Mouse (Mus musculus) MEL (cell line): ENCODE data around the gene H2afy. TPM values are rescaled to one million over a fixed set of nuclear protein-coding genes. Genes with fewer than 3 reads are reported as not detected.

Experiments
- DNase-seq: peaks from one replicate; pipeline ENCODE4 v3.0.0; 2011; ENCODE audit warnings: low read depth, low spot score
- H3K27ac ChIP-seq: 2 replicates; pipeline ENCODE4 v1.5.1; 2012; ENCODE audit warnings: low read depth, mild to moderate bottlenecking, control low read depth, low read length, moderate library complexity; ENCODE audit not compliant: control insufficient read depth
- H3K27me3 ChIP-seq, 2 experiments: fragments of 150-350 bp in 1 of 2; sonication (generic) in 1 of 2; 2 replicates each; pipeline ENCODE4 v1.6.1; 2012; ENCODE audit warnings: low read length in 2 of 2, mild to moderate bottlenecking in 2 of 2, improper control_type of control experiment in 1 of 2, moderate library complexity in 1 of 2; ENCODE audit not compliant: insufficient read depth in 2 of 2, control insufficient read depth in 1 of 2
- H3K36me3 ChIP-seq, 2 experiments: 2 replicates each; pipeline ENCODE4 v1.6.1; 2012 to 2014; ENCODE audit warnings: low read length in 2 of 2, improper control_type of control experiment in 1 of 2, inconsistent platforms in 1 of 2, mild to moderate bottlenecking in 1 of 2; ENCODE audit not compliant: insufficient read depth in 2 of 2, control insufficient read depth in 1 of 2
- H3K4me1 ChIP-seq, 2 experiments: fragments of 150-350 bp in 1 of 2; sonication (generic) in 1 of 2; 2 replicates each; pipeline ENCODE4 v1.6.1; 2012; ENCODE audit warnings: low read length in 2 of 2, improper control_type of control experiment in 1 of 2, mild to moderate bottlenecking in 1 of 2; ENCODE audit not compliant: insufficient read depth in 2 of 2, control insufficient read depth in 1 of 2
- H3K4me3 ChIP-seq, 2 experiments: fragments of 150-350 bp in 1 of 2; sonication (generic) in 1 of 2; 2 replicates each; pipeline ENCODE4 v1.5.1; 2012; ENCODE audit warnings: low read depth in 2 of 2, low read length in 2 of 2, mild to moderate bottlenecking in 2 of 2, moderate library complexity in 2 of 2, control low read depth in 1 of 2, improper control_type of control experiment in 1 of 2; ENCODE audit not compliant: control insufficient read depth in 1 of 2, insufficient read depth in 1 of 2
- H3K79me2 ChIP-seq: 2 replicates; pipeline ENCODE4 v1.6.1; 2012; ENCODE audit warnings: mild to moderate bottlenecking, low read length, moderate library complexity; ENCODE audit not compliant: control insufficient read depth, poor library complexity, insufficient read depth
- H3K9ac ChIP-seq: 2 replicates; pipeline ENCODE4 v1.6.1; 2012; ENCODE audit warnings: low read depth, mild to moderate bottlenecking, control low read depth, low read length, moderate library complexity; ENCODE audit not compliant: control insufficient read depth, poor library complexity, severe bottlenecking
- H3K9me3 ChIP-seq: fragments of 150-350 bp; sonication (generic); replicated peaks from 2 replicates; pipeline ENCODE4 v1.6.1; 2012; ENCODE audit warnings: mild to moderate bottlenecking, low read length, improper control_type of control experiment, moderate library complexity; ENCODE audit not compliant: insufficient read depth
- CHD1 ChIP-seq: IDR thresholded peaks from 2 replicates; pipeline ENCODE4 v1.6.1; 2012; ENCODE audit warnings: low read depth, mild to moderate bottlenecking, inconsistent platforms, low read length, improper control_type of control experiment
- CTCF ChIP-seq, 3 experiments: IDR thresholded peaks in 2 of 3; conservative IDR thresholded peaks in 1 of 3; 2 replicates each; pipeline ENCODE4 v1.5.1; 2011 to 2012; ENCODE audit warnings: low read length in 3 of 3, low read depth in 2 of 3, mild to moderate bottlenecking in 2 of 3, improper control_type of control experiment in 1 of 3, inconsistent platforms in 1 of 3, mixed read lengths in 1 of 3, moderate library complexity in 1 of 3; ENCODE audit not compliant: control insufficient read depth in 1 of 3, insufficient read depth in 1 of 3, poor library complexity in 1 of 3, severe bottlenecking in 1 of 3
- ELF1 ChIP-seq: IDR thresholded peaks from 2 replicates; pipeline ENCODE4 v1.6.1; 2014; ENCODE audit warnings: low read depth, mild to moderate bottlenecking, inconsistent platforms, low read length, improper control_type of control experiment, moderate library complexity
- EP300 ChIP-seq, 2 experiments: IDR thresholded peaks; 2 replicates each; pipeline ENCODE4 v1.6.1; 2011; ENCODE audit warnings: improper control_type of control experiment in 2 of 2, low read length in 2 of 2, low read depth in 1 of 2, mild to moderate bottlenecking in 1 of 2
- ETS1 ChIP-seq: IDR thresholded peaks from 2 replicates; pipeline ENCODE4 v1.6.1; 2012; ENCODE audit warnings: low read depth, mild to moderate bottlenecking, inconsistent platforms, low read length, improper control_type of control experiment, moderate library complexity
- HCFC1 ChIP-seq: IDR thresholded peaks from 2 replicates; pipeline ENCODE4 v1.6.1; 2012; ENCODE audit warnings: low read depth, mild to moderate bottlenecking, inconsistent platforms, low read length, improper control_type of control experiment, moderate library complexity
- JUND ChIP-seq: IDR thresholded peaks from 2 replicates; pipeline ENCODE4 v1.6.1; 2011; ENCODE audit warnings: low read depth, mild to moderate bottlenecking, improper control_type of control experiment, low read length
- KAT2A ChIP-seq: conservative IDR thresholded peaks from 2 replicates; pipeline ENCODE4 v1.6.1; 2012; ENCODE audit warnings: low read depth, low read length, improper control_type of control experiment, inconsistent platforms
- MAFK ChIP-seq: IDR thresholded peaks from 2 replicates; pipeline ENCODE4 v1.6.1; 2011; ENCODE audit warnings: low read depth, mild to moderate bottlenecking, low read length, improper control_type of control experiment, borderline replicate concordance
- MAX ChIP-seq: IDR thresholded peaks from 2 replicates; pipeline ENCODE4 v1.6.1; 2011; ENCODE audit warnings: low read length, improper control_type of control experiment
- MAZ ChIP-seq: IDR thresholded peaks from 2 replicates; pipeline ENCODE4 v1.6.1; 2012; ENCODE audit warnings: low read depth, mild to moderate bottlenecking, inconsistent platforms, low read length, improper control_type of control experiment
- MXI1 ChIP-seq: IDR thresholded peaks from 2 replicates; pipeline ENCODE4 v1.6.1; 2011; ENCODE audit warnings: mild to moderate bottlenecking, low read depth, low read length, improper control_type of control experiment
- MYC ChIP-seq: IDR thresholded peaks from 2 replicates; pipeline ENCODE4 v1.6.1; 2011; ENCODE audit warnings: low read depth, mild to moderate bottlenecking, low read length, improper control_type of control experiment, moderate library complexity
- NRF1 ChIP-seq: IDR thresholded peaks from 2 replicates; pipeline ENCODE4 v1.6.1; 2014; ENCODE audit warnings: low read depth, mild to moderate bottlenecking, inconsistent platforms, low read length, improper control_type of control experiment, moderate library complexity; ENCODE audit not compliant: poor library complexity, insufficient read depth, severe bottlenecking
- POLR2AphosphoS2 ChIP-seq: IDR thresholded peaks from 2 replicates; pipeline ENCODE4 v1.6.1; 2011; ENCODE audit warnings: low read length, improper control_type of control experiment
- RAD21 ChIP-seq: IDR thresholded peaks from 2 replicates; pipeline ENCODE4 v1.6.1; 2011; ENCODE audit warnings: mild to moderate bottlenecking, low read depth, low read length, improper control_type of control experiment
- RCOR1 ChIP-seq: IDR thresholded peaks from 2 replicates; pipeline ENCODE4 v1.6.1; 2012; ENCODE audit warnings: low read depth, mild to moderate bottlenecking, inconsistent platforms, low read length, improper control_type of control experiment
- SIN3A ChIP-seq: IDR thresholded peaks from 2 replicates; pipeline ENCODE4 v1.6.1; 2012; ENCODE audit warnings: low read length, improper control_type of control experiment, inconsistent platforms
- TAL1 ChIP-seq: IDR thresholded peaks from 2 replicates; pipeline ENCODE4 v1.6.1; 2012; ENCODE audit warnings: mild to moderate bottlenecking, inconsistent platforms, low read length, moderate library complexity, mixed read lengths
- TCF12 ChIP-seq: IDR thresholded peaks from 2 replicates; pipeline ENCODE4 v1.6.1; 2014; ENCODE audit warnings: low read depth, mild to moderate bottlenecking, inconsistent platforms, low read length, improper control_type of control experiment, moderate library complexity
- ZKSCAN1 ChIP-seq: IDR thresholded peaks from 2 replicates; pipeline ENCODE4 v1.6.1; 2012; ENCODE audit warnings: low read depth, mild to moderate bottlenecking, inconsistent platforms, low read length, improper control_type of control experiment, moderate library complexity
- ZNF384 ChIP-seq: IDR thresholded peaks from 2 replicates; pipeline ENCODE4 v1.6.1; 2012; ENCODE audit warnings: low read depth, mild to moderate bottlenecking, inconsistent platforms, low read length, improper control_type of control experiment
- polyA plus RNA-seq, 2 experiments: library from polyadenylated mRNA; stranded (reverse) in 1 of 2; unstranded in 1 of 2; fragments of >175 nt in 1 of 2; fragments of >200 nt in 1 of 2; gene quantifications; 2 replicates each; pipeline versions ENCODE4 v1.2.1 to v1.2.4; 2012; ENCODE audit warnings: low replicate concordance in 2 of 2, low read depth in 1 of 2; ENCODE audit not compliant: insufficient read length in 2 of 2, insufficient read depth in 1 of 2, missing spikeins in 1 of 2
- total RNA-seq: library from RNA; depleted of rRNA; stranded (reverse); fragments of 300-350 nt; gene quantifications from 2 replicates; pipeline ENCODE4 v1.2.3, GENCODE M21; 2012

H2afy gene
- total and polyA plus RNA-seq, 3 experiments = 159 to 245 TPM; not detected in 1

GRCm38 (mm10) chr13:56084146-56084905 lies 51.8 kb downstream of the H2afy start:
- peaks cover 0 to 9% of the 10 kb centered on the region in 2 experiments; a peak in 2 of 4 replicates for H3K36me3 ChIP-seq
- no peak overlapping the region for H3K4me3 ChIP-seq
- H3K79me2 ChIP-seq = no peaks in the 10 kb centered on the region
- no peak overlapping the region for H3K27ac ChIP-seq
- no peaks in the 10 kb centered on the region for H3K9me3 ChIP-seq
- H3K9ac ChIP-seq = no peak overlapping the region
- DNase-seq = no peak
- no peaks in the 10 kb centered on the region for H3K27me3 ChIP-seq
- no peaks in the 10 kb centered on the region for H3K4me1 ChIP-seq
- no peak for TF ChIP-seq NRF1
- TF ChIP-seq TCF12 = no peak

- H3K4me3 ChIP-seq = no peak overlapping the region
- peaks cover 0 to 4% of the 10 kb centered on the region in 2 experiments; a peak in 2 of 4 replicates for H3K36me3 ChIP-seq
- no peaks in the 10 kb centered on the region for H3K4me1 ChIP-seq
Measured at GRCm38 (mm10) chr13:56081656-56082055, 54.5 kb downstream of the H2afy start.

GRCm38 (mm10) chr13:56079616-56080015 lies 56.5 kb downstream of the H2afy start:
- no peak for DNase-seq
- H3K9ac ChIP-seq = no peak overlapping the region
- H3K4me3 ChIP-seq = no peak overlapping the region
- H3K4me1 ChIP-seq = no peaks in the 10 kb centered on the region
- H3K27me3 ChIP-seq = no peaks in the 10 kb centered on the region
- H3K27ac ChIP-seq = no peak overlapping the region
- no peaks in the 10 kb centered on the region for H3K79me2 ChIP-seq
- TF ChIP-seq ZKSCAN1 (no peak), NRF1 (no peak), POLR2AphosphoS2 (no peak), CHD1 (no peak), JUND (no peak), ELF1 (no peak), TAL1 (no peak), MAX (no peak), MYC (no peak), RAD21 (no peak), ETS1 (no peak), MAZ (no peak), ZNF384 (no peak), SIN3A (no peak), KAT2A (no peak), RCOR1 (no peak), EP300 (IDR thresholded peaks at IDR 0.05; ENCODE audit: low read depth in 1 of 2, low read length in 2 of 2) (no peak)
- H3K36me3 ChIP-seq = peaks cover 0 to 4% of the 10 kb centered on the region in 2 experiments; a peak in 2 of 4 replicates
- no peaks in the 10 kb centered on the region for H3K9me3 ChIP-seq

More at GRCm38 (mm10) chr13:56081656-56082055, 54.5 kb downstream of the H2afy start:
- DNase-seq = no peak
- no peaks in the 10 kb centered on the region for H3K9me3 ChIP-seq
- TF ChIP-seq HCFC1 (no peak), MAFK (no peak), CHD1 (no peak), TCF12 (no peak), ELF1 (no peak), JUND (no peak), CTCF (IDR thresholded peaks at IDR 0.05 in 2 of 3, conservative IDR thresholded peaks at IDR 0.05 in 1 of 3; ENCODE audit: control insufficient read depth in 1 of 3, insufficient read depth in 1 of 3, low read depth in 2 of 3, low read length in 3 of 3, poor library complexity in 1 of 3, severe bottlenecking in 1 of 3) (no peak), TAL1 (no peak), MAX (no peak), ZNF384 (no peak), RCOR1 (no peak), MXI1 (no peak)
- TF ChIP-seq, all 39 proteins: peak for 0
- Histone ChIP-seq H3K27me3 (no peaks in the 10 kb centered on the region), H3K79me2 (no peaks in the 10 kb centered on the region), H3K27ac (no peak overlapping the region), H3K9ac (no peak overlapping the region)
